Mouse (Mus musculus): ENCODE measurements at regions not wholly inside any gene's neighbourhood (a gene's known extent, or its start where the extent isn't known, plus 50 kb on each side); places are given as distances from the start of the nearest gene placed in this dataset.

DNA sequence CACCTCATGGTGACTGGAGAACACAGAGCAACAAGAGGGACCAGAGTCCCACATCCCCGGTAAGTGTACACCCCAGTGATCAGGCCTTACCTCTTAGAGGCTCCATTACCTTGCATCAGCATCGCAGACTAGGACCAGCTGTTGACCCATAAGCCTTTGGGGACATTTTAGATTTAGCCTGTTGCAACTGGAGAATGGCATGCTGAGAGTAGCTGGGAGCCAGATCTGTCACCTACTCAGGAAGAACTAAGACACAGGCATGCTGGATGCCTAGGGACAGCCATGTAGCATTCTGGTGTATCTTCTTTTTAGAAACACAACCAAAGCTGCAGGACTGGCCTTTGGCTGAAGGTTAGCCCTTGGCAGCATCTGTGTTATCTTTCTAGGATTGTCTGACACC is 94.2 kb upstream of the Aldh1a3 start:
- TF ChIP-seq JUN (IDR thresholded peaks at IDR 0.05; ENCODE audit: insufficient read depth, low read depth, low read length), result no peak
- no peak for TF ChIP-seq ZNF384 (IDR thresholded peaks at IDR 0.05; ENCODE audit: low read depth, low read length)
- no peak for TF ChIP-seq ELF1 (IDR thresholded peaks at IDR 0.05; ENCODE audit: low read depth, low read length)
- no peak for TF ChIP-seq RAD21 (IDR thresholded peaks at IDR 0.05; ENCODE audit: low read depth, low read length)
- no peak for TF ChIP-seq ETS1 (conservative IDR thresholded peaks at IDR 0.05; ENCODE audit: low read depth, low read length)
- TF ChIP-seq TCF12 (IDR thresholded peaks at IDR 0.05; ENCODE audit: low read depth, low read length), result no peak
- TF ChIP-seq MAFK (IDR thresholded peaks at IDR 0.05; ENCODE audit: insufficient replicate concordance, low read length), result no peak
- no peak for TF ChIP-seq MAZ (IDR thresholded peaks at IDR 0.05; ENCODE audit: low read depth, low read length)
- no peak for TF ChIP-seq BHLHE40 (IDR thresholded peaks at IDR 0.05; ENCODE audit: low read depth, low read length)
- no peak for TF ChIP-seq TBP (conservative IDR thresholded peaks at IDR 0.05; ENCODE audit: low read depth, low read length)
- no peak for TF ChIP-seq POLR2AphosphoS2 (IDR thresholded peaks at IDR 0.05; ENCODE audit: low read depth, low read length)
- TF ChIP-seq MYC (IDR thresholded peaks at IDR 0.05; ENCODE audit: low read depth, low read length), result no peak
- TF ChIP-seq NELFE (IDR thresholded peaks at IDR 0.05; ENCODE audit: low read depth, low read length), result no peak
- TF ChIP-seq PAX5 (IDR thresholded peaks at IDR 0.05; ENCODE audit: low read length), result no peak
- Histone ChIP-seq H3K4me1 (ENCODE audit: control insufficient read depth in 1 of 2, insufficient read depth in 2 of 2) (no peaks in the 10 kb centered on the region), H3K79me2 (replicated peaks; ENCODE audit: control insufficient read depth, extremely low read depth, insufficient read depth, poor library complexity, severe bottlenecking) (no peaks in the 10 kb centered on the region), H3K4me2 (ENCODE audit: insufficient read depth, low read depth, poor library complexity, severe bottlenecking) (no peak overlapping the region), H3K9me3 (replicated peaks; ENCODE audit: low read length) (no peaks in the 10 kb centered on the region), H3K4me3 (replicated peaks in 1 of 3; ENCODE audit: low read depth in 2 of 3, low read length in 2 of 3, poor library complexity in 1 of 3) (no peak overlapping the region), H3K9ac (ENCODE audit: insufficient read depth, low read depth) (no peak overlapping the region), H3K36me3 (replicated peaks in 1 of 2; ENCODE audit: control insufficient read depth in 1 of 2, insufficient read depth in 1 of 2, low read length in 1 of 2) (no peaks in the 10 kb centered on the region), H3K27me3 (replicated peaks) (peaks cover 37% of the 10 kb centered on the region), H3K27ac (ENCODE audit: insufficient read depth, low read depth) (no peak overlapping the region)
- dilution Hi-C loops (cut with MboI; ENCODE audit: extremely low pct_ligation_motif_present, extremely low pct_unique_long_range_greater_than_20kb, low sequenced_read_pairs) (no loop called here), in situ Hi-C loops (cut with MboI; ENCODE audit: low pct_ligation_motif_present, low pct_unique_long_range_greater_than_20kb, low sequenced_read_pairs) (no loop called here)
- DNase-seq (ENCODE audit: extremely low read depth), result no peak

DNA sequence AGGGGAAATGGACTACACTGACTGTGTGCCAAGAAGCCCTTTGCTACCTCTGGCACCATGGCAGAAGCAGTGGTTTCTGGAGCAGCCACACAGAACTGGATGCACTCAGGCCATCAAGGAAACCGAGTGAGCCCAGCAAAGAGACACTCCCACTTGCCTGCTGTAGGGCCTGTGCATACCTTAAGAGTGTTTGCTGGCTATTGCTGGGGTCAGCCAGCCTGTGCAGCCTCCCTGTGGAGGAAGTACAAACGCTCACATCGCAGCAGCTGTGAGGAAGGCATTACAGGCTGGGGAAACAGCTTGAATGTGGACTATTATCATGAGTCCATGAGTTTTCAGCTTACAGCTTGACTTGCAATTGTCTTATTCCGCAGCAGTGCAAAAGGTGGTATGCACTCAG is 88.8 kb upstream of the Aldh1a3 start:
- Histone ChIP-seq H3K4me1 (ENCODE audit: control insufficient read depth in 1 of 2, insufficient read depth in 2 of 2) (no peaks in the 10 kb centered on the region), H3K36me3 (replicated peaks in 1 of 2; ENCODE audit: control insufficient read depth in 1 of 2, insufficient read depth in 1 of 2, low read length in 1 of 2) (no peaks in the 10 kb centered on the region), H3K4me2 (ENCODE audit: insufficient read depth, low read depth, poor library complexity, severe bottlenecking) (no peak overlapping the region), H3K27ac (ENCODE audit: insufficient read depth, low read depth) (no peak overlapping the region), H3K4me3 (replicated peaks in 1 of 3; ENCODE audit: low read depth in 2 of 3, low read length in 2 of 3, poor library complexity in 1 of 3) (no peak overlapping the region), H3K9ac (ENCODE audit: insufficient read depth, low read depth) (no peak overlapping the region), H3K79me2 (replicated peaks; ENCODE audit: control insufficient read depth, extremely low read depth, insufficient read depth, poor library complexity, severe bottlenecking) (no peaks in the 10 kb centered on the region), H3K27me3 (replicated peaks) (peaks cover 21% of the 10 kb centered on the region), H3K9me3 (replicated peaks; ENCODE audit: low read length) (peaks cover 9% of the 10 kb centered on the region)
- no peak for DNase-seq (ENCODE audit: extremely low read depth)
- dilution Hi-C loops (cut with MboI; ENCODE audit: extremely low pct_ligation_motif_present, extremely low pct_unique_long_range_greater_than_20kb, low sequenced_read_pairs) (no loop called here), in situ Hi-C loops (cut with MboI; ENCODE audit: low pct_ligation_motif_present, low pct_unique_long_range_greater_than_20kb, low sequenced_read_pairs) (no loop called here)
- TF ChIP-seq BHLHE40 (IDR thresholded peaks at IDR 0.05; ENCODE audit: low read depth, low read length) (no peak), ETS1 (conservative IDR thresholded peaks at IDR 0.05; ENCODE audit: low read depth, low read length) (no peak), GABPA (IDR thresholded peaks at IDR 0.05; ENCODE audit: insufficient replicate concordance, low read depth, low read length) (no peak), MAFK (IDR thresholded peaks at IDR 0.05; ENCODE audit: insufficient replicate concordance, low read length) (no peak), UBTF (IDR thresholded peaks at IDR 0.05; ENCODE audit: low read depth, low read length) (no peak), SMC3 (IDR thresholded peaks at IDR 0.05; ENCODE audit: low read depth, low read length) (no peak), MAZ (IDR thresholded peaks at IDR 0.05; ENCODE audit: low read depth, low read length) (no peak), ZMIZ1 (IDR thresholded peaks at IDR 0.05; ENCODE audit: low read depth, low read length) (no peak), HCFC1 (IDR thresholded peaks at IDR 0.05; ENCODE audit: low read depth, low read length) (no peak)
